Mouse (Mus musculus) embryonic fibroblast, embryonic 13.5 days (primary cell): ENCODE measurements around the gene Rap1gds1. TPM values are rescaled to one million over a fixed set of nuclear protein-coding genes. Genes with fewer than 3 reads are reported as not detected.

Source experiments
- H3K27ac ChIP-seq: 2 replicates; pipeline ENCODE4 v1.5.1; 2012; ENCODE audit warnings: low read length, control low read depth, inconsistent platforms; ENCODE audit not compliant: insufficient read depth
- H3K4me1 ChIP-seq: 2 replicates; pipeline ENCODE4 v1.6.1; 2011; ENCODE audit warnings: low read length; ENCODE audit not compliant: control insufficient read depth, insufficient read depth
- H3K4me3 ChIP-seq: 2 replicates; pipeline ENCODE4 v1.5.1; 2011; ENCODE audit warnings: mild to moderate bottlenecking, control low read depth, low read length; ENCODE audit not compliant: insufficient read depth
- CTCF ChIP-seq: IDR thresholded peaks from 2 replicates; pipeline ENCODE4 v1.5.1; 2011; ENCODE audit warnings: mild to moderate bottlenecking, control low read depth, low read length, moderate library complexity, borderline replicate concordance; ENCODE audit not compliant: insufficient read depth
- POLR2A ChIP-seq: IDR thresholded peaks from 2 replicates; pipeline ENCODE4 v1.6.1; 2011; ENCODE audit warnings: low read depth, mild to moderate bottlenecking, control low read depth, low read length, moderate library complexity
- polyA plus RNA-seq: library from polyadenylated mRNA; stranded (reverse); fragments of >200 nt; gene quantifications from 2 replicates; pipeline ENCODE4 v1.2.4, GENCODE M21; 2011; ENCODE audit warnings: low read depth; ENCODE audit not compliant: missing spikeins, insufficient read length

Gene Rap1gds1
- polyA plus RNA-seq, 1 experiment, result 91.4 TPM

DNA sequence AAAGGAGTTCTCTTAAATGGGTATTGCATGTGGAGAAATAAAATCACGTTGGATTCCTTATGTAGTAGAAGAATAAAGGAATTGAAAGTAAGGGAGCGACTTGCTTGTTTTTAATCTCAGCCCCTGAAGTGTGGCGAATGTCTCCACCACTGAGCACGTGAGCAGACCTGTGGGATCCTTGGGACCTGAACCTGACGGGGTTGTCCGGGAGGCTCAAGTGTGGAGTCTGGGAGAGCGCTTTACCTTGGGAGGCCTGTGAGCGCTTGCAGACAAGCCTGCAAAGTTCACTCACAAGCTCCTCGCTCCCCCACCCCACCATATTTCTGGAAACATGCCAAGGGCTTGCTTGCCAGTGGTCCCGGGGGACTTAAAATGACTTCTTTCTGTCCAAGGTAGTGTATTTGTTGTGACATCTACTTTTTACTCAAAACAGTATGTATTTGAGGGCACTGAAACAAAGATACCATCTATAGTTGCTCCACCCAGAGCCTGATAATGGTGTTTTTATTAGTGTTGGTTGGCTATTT is 185.2 kb downstream of the Rap1gds1 start:
- H3K4me1 ChIP-seq, result no peaks in the 10 kb centered on the region
- no peak overlapping the region for H3K27ac ChIP-seq
- no peak overlapping the region for H3K4me3 ChIP-seq
- TF ChIP-seq POLR2A (no peak), CTCF (no peak)

DNA sequence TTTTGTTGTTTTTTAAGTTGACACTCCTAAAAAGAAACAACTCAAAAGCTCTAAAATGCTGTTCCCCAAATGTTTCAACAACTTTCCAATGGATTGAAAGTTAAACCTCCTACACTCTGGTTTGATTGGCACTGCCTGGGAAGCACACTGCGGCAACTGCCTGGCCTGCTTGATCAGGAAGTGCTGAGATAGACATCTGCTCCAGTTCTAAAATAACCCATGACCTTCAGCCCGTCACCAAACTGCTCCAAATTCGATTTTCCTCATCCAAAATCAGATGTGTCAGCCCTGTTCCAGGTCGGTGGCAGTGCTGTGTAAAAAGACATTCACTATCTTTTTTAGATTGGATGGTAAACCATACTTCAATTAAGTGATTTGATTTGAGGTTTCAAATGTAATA is 185.8 kb downstream of the Rap1gds1 start:
- H3K27ac ChIP-seq, result no peak overlapping the region
- H3K4me3 ChIP-seq, result no peak overlapping the region
- TF ChIP-seq POLR2A, result no peak
- no peak for TF ChIP-seq CTCF
- no peaks in the 10 kb centered on the region for H3K4me1 ChIP-seq

- H3K4me1 ChIP-seq, result no peaks in the 10 kb centered on the region
- TF ChIP-seq POLR2A (no peak), CTCF (no peak)
- no peak overlapping the region for H3K4me3 ChIP-seq
- H3K27ac ChIP-seq, result no peak overlapping the region
Measured at GRCm38 (mm10) chr3:138886121-138886520, 188.9 kb downstream of the Rap1gds1 start.

DNA sequence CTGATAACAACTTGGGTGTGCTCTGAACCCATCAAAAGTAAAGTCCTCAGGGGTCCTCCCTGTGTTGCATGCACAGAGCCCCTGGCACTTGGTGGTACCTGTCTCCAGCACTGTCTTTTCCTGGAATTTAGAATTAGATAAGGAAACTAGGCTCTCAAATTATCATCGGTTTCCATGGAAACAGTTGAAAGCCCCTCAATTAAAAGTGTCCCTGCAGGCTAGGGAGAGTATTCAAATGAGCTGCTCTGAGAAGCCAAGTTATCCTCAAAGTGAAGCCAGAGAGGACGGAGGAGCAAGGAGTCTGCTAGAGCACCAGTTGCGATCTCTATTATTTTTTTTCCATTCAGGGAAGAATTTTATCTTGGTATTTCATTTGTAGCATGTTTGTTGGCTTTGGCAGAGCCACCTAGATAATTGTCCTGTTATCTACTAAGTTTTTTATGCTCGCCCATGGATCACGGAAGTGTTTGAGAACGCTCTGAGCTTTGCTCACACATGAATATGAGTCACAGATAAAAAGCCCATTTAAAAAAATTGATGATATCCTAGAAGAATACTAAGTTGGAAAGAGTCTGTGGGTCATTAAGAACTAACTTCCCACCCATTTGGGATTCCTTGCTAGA is 193.2 kb downstream of the Rap1gds1 start:
- TF ChIP-seq CTCF (no peak), POLR2A (no peak)
- Histone ChIP-seq H3K4me1 (no peaks in the 10 kb centered on the region), H3K27ac (no peak overlapping the region), H3K4me3 (no peak overlapping the region)

- no peak overlapping the region for H3K4me3 ChIP-seq
- no peaks in the 10 kb centered on the region for H3K4me1 ChIP-seq
- no peak overlapping the region for H3K27ac ChIP-seq
- no peak for TF ChIP-seq CTCF
- TF ChIP-seq POLR2A, result no peak
Measured at GRCm38 (mm10) chr3:138880999-138881724, 193.8 kb downstream of the Rap1gds1 start.

DNA sequence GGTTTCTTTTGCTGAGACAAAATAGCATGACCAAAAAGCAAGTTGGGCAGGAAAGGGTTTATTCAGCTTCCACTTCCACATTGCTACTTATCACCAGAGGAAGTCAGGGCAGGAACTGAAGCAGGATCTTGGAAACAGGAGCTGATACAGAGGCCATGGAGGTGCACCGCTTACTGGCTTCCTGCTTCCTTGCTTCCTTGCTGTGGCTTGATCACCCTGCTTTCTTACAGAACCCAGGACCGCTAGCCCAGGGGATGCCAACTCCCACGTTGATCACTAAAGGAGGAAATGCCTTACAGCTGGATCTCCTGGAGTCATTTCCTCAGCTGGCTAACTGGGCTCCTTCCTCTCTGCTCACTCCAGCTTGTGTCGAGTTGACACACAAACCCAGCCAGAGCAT is 197.3 kb downstream of the Rap1gds1 start:
- no peaks in the 10 kb centered on the region for H3K4me1 ChIP-seq
- TF ChIP-seq CTCF, result no peak
- no peak for TF ChIP-seq POLR2A
- H3K4me3 ChIP-seq, result no peak overlapping the region
- H3K27ac ChIP-seq, result no peak overlapping the region

DNA sequence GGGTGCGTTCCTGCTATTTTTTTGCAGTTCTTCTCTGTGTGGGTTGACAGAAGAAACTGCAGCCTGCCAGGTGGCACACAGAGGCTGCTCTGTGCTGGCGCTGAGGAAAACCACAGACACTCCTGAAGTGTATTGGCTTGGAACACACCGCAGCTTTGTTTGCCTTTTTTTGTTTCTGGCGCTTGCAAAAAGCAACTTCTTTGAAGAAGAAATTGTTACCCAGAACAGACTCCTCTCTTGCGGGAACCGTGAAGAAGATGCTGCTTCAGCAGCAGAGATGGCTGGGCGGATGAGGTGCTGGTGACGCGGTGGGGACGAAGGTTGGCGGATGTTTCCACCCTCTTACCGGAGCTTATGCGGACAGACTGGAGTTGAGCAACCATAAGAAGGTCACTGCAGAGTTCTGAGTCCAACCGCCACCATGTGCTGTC is 198.1 kb downstream of the Rap1gds1 start:
- no peaks in the 10 kb centered on the region for H3K4me1 ChIP-seq
- no peak overlapping the region for H3K27ac ChIP-seq
- H3K4me3 ChIP-seq, result no peak overlapping the region
- no peak for TF ChIP-seq POLR2A
- no peak for TF ChIP-seq CTCF

DNA sequence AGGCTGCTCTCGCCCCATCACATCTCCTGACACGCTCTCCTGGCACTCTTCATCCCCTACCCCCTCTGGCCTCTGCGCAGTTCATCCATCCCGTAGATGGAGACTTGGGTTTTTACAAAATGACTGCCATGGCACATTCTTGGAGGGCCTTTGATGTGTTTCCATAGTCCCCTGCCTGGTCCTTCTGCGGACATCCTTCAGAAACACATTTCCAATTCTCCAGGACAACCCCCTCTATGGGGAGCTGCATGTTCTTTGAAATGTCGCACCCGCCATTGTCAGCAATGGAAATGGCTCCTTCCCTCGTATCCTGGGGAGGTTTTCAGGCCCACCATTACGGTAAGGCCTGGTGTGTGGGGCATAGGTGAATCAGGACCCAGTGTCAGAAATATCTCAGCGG is 198.6 kb downstream of the Rap1gds1 start:
- Histone ChIP-seq H3K4me3 (no peak overlapping the region), H3K27ac (no peak overlapping the region), H3K4me1 (no peaks in the 10 kb centered on the region)
- no peak for TF ChIP-seq POLR2A
- no peak for TF ChIP-seq CTCF

DNA sequence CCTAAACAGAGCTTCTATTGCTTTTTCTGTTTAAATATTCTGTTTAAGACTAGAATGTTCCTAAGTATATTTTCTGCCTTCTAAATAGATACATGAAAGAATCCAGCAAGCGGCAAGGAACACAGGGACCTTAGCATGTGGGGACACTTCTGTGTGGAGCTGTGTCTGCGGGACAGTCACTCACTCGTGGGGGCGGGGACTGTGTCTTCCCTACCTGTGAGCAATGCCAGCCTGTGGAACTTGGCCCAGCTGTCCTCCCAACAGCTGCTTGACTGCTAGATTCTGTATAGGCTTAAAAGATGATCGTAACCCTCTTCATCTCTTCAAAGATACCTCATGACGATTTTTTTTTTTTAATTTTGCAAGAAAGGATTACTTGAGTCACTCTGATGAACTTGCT is 199.1 kb downstream of the Rap1gds1 start:
- H3K27ac ChIP-seq, result no peak overlapping the region
- TF ChIP-seq CTCF, result no peak
- no peak for TF ChIP-seq POLR2A
- H3K4me1 ChIP-seq, result no peaks in the 10 kb centered on the region
- no peak overlapping the region for H3K4me3 ChIP-seq

Other genes with a start within 250 kb of the Rap1gds1 start
- gene Stpg2, start 130.5 kb upstream of the Rap1gds1 start, polyA plus RNA-seq, result not detected in 2 replicates